In genomic region chr1:36937015-36937414, GRCm38 (mm10) we compare ENCODE assay signal across 10 mouse cellular contexts. TPM values are rescaled to one million over a fixed set of nuclear protein-coding genes. Genes with fewer than 3 reads are reported as not detected.
DNase-seq lines count a peak whose midpoint lies in the region; ATAC-seq and TF ChIP-seq lines count a peak whose summit lies in the region.
"Had no signal": no experiment of that assay in that cellular context is flagged by ENCODE, and none has a peak within 500 bp of the region (broad histone marks: within the 10 kb centered on the region; RNA-seq: fewer than 3 reads in every experiment).

No protein-coding gene starts in this region.

- TF ChIP-seq EP300 in heart, adult 2 months (IDR thresholded peaks at IDR 0.05; ENCODE audit: insufficient read depth, low read depth, low read length), result no peak

- 69% methylated on average over 2 of the region's 2 CpGs for WGBS in heart, embryonic 12.5 days
- 40% methylated on average over 2 of the region's 2 CpGs for WGBS in heart, adult 2 months
- WGBS in hindbrain, embryonic 14.5 days, result 83% methylated on average over 2 of the region's 2 CpGs
- 82% methylated on average over 2 of the region's 2 CpGs for WGBS in midbrain, embryonic 13.5 days

- H3K4me2 ChIP-seq in heart, embryonic 12.5 days, result peak overlapping the region; percentile 42
- peak overlapping the region; percentile 64 for H3K4me2 ChIP-seq in hindbrain, embryonic 14.5 days (replicated peaks)
- peak overlapping the region; percentile 64 for H3K4me2 ChIP-seq in midbrain, embryonic 13.5 days (replicated peaks)

- peaks cover 30% of the 10 kb centered on the region for H3K4me1 ChIP-seq in heart, embryonic 12.5 days (replicated peaks)
- H3K4me1 ChIP-seq in heart, adult 2 months (ENCODE audit: control insufficient read depth, insufficient read depth, low read length), result peaks cover 7% of the 10 kb centered on the region
- H3K4me1 ChIP-seq in G1E (ENCODE audit: insufficient read depth, low read depth, low read length), result peaks cover 67% of the 10 kb centered on the region
- peaks cover 24% of the 10 kb centered on the region for H3K4me1 ChIP-seq in hindbrain, embryonic 14.5 days (replicated peaks; ENCODE audit: control insufficient read depth, insufficient read depth, low read length)
- peaks cover 34% of the 10 kb centered on the region for H3K4me1 ChIP-seq in midbrain, embryonic 13.5 days (replicated peaks)

- no peak overlapping the region for H3K4me3 ChIP-seq in heart, embryonic 12.5 days
- no peak overlapping the region; the same call in 1 of the 2 replicates for H3K4me3 ChIP-seq in heart, adult 2 months
- peak overlapping the region; percentile 87; the same call in 1 of the 2 replicates for H3K4me3 ChIP-seq in G1E (ENCODE audit: low read depth, low read length)
- peak overlapping the region; percentile 97; the same call in 1 of the 2 replicates for H3K4me3 ChIP-seq in hindbrain, embryonic 14.5 days (replicated peaks; ENCODE audit: low read length)
- H3K4me3 ChIP-seq in midbrain, embryonic 13.5 days (replicated peaks), result no peak overlapping the region; the same call in 1 of the 2 replicates

- TF ChIP-seq POLR2A in heart, adult 2 months (IDR thresholded peaks at IDR 0.05; ENCODE audit: insufficient read depth, low read depth, low read length), result no peak

- no peaks in the 10 kb centered on the region for H3K9me3 ChIP-seq in heart, embryonic 12.5 days (replicated peaks)
- no peaks in the 10 kb centered on the region for H3K9me3 ChIP-seq in G1E (replicated peaks)
- no peaks in the 10 kb centered on the region for H3K9me3 ChIP-seq in hindbrain, embryonic 14.5 days (ENCODE audit: control insufficient read depth, low read length)
- no peaks in the 10 kb centered on the region for H3K9me3 ChIP-seq in midbrain, embryonic 13.5 days

- H3K79me2 ChIP-seq in heart, adult 2 months (replicated peaks; ENCODE audit: control insufficient read depth, insufficient read depth, low read length), result peaks cover 3% of the 10 kb centered on the region

- ATAC-seq in heart, embryonic 12.5 days (ENCODE audit: insufficient number of reproducible peaks, low FRiP score), result no peak
- ATAC-seq in G1E (ENCODE audit: extremely low read depth, insufficient number of reproducible peaks, low FRiP score, poor library complexity, severe bottlenecking), result no peak
- ATAC-seq in hindbrain, embryonic 14.5 days (ENCODE audit: low FRiP score), result no peak
- ATAC-seq in midbrain, embryonic 13.5 days, result no peak
- ATAC-seq in granulocyte monocyte progenitor cell, adult 5-6 weeks (replicated peaks; ENCODE audit: poor library complexity, severe bottlenecking), result no peak
- ATAC-seq in megakaryocyte progenitor cell, adult 5-6 weeks (replicated peaks; ENCODE audit: poor library complexity), result no peak
- ATAC-seq: inflammation-experienced regulatory T-cells, adult 6 months had no signal

- no peak overlapping the region for H3K27ac ChIP-seq in heart, embryonic 12.5 days (ENCODE audit: poor library complexity, severe bottlenecking)
- H3K27ac ChIP-seq in heart, adult 2 months, result no peak overlapping the region
- H3K27ac ChIP-seq in hindbrain, embryonic 14.5 days, result no peak overlapping the region
- no peak overlapping the region for H3K27ac ChIP-seq in midbrain, embryonic 13.5 days

- no peaks in the 10 kb centered on the region for H3K36me3 ChIP-seq in heart, embryonic 12.5 days
- H3K36me3 ChIP-seq in heart, adult 2 months (ENCODE audit: control insufficient read depth, insufficient read depth, low read length), result peaks cover 15% of the 10 kb centered on the region
- peaks cover 20% of the 10 kb centered on the region for H3K36me3 ChIP-seq in G1E (replicated peaks)
- H3K36me3 ChIP-seq in hindbrain, embryonic 14.5 days (replicated peaks; ENCODE audit: control insufficient read depth, insufficient read depth), result no peaks in the 10 kb centered on the region
- H3K36me3 ChIP-seq in midbrain, embryonic 13.5 days, result no peaks in the 10 kb centered on the region

- intact Hi-C loops in heart, adult 2 months (cut with DNase I), result loop anchor here (5.0 kb wide), 3 partner anchors 35 to 115 kb away; no protein-coding TSS in a partner anchor

- no peak for DNase-seq in heart, adult 2 months
- no peak for DNase-seq in G1E (ENCODE audit: low spot score)
- no peak for DNase-seq in hindbrain, embryonic 14.5 days (ENCODE audit: low spot score)
- DNase-seq in testis, postnatal 10 days (ENCODE audit: low spot score), result no peak
- DNase-seq: lung, adult 18-20 months had no signal

- no peaks in the 10 kb centered on the region for H3K27me3 ChIP-seq in heart, embryonic 12.5 days (replicated peaks)
- no peaks in the 10 kb centered on the region for H3K27me3 ChIP-seq in heart, adult 2 months (ENCODE audit: control insufficient read depth, insufficient read depth, low read length)
- H3K27me3 ChIP-seq in G1E (ENCODE audit: insufficient read depth, low read length), result no peaks in the 10 kb centered on the region
- no peaks in the 10 kb centered on the region for H3K27me3 ChIP-seq in hindbrain, embryonic 14.5 days (ENCODE audit: control insufficient read depth, insufficient read depth, low read length)
- H3K27me3 ChIP-seq in midbrain, embryonic 13.5 days, result no peaks in the 10 kb centered on the region

- no peak for TF ChIP-seq CTCF in heart, adult 2 months (IDR thresholded peaks at IDR 0.05)
- no peak for TF ChIP-seq CTCF in G1E (IDR thresholded peaks at IDR 0.05; ENCODE audit: low read depth, low read length)

- H3K9ac ChIP-seq in heart, embryonic 12.5 days, result no peak overlapping the region
- H3K9ac ChIP-seq in heart, adult 2 months (ENCODE audit: low read depth, low read length), result no peak overlapping the region
- H3K9ac ChIP-seq in hindbrain, embryonic 14.5 days, result no peak overlapping the region
- H3K9ac ChIP-seq in midbrain, embryonic 13.5 days (replicated peaks), result no peak overlapping the region

RNA-seq across cellular contexts. Expression of gene Tmem131, which starts 6.5 kb away (rescaled TPM):
- 12.4 and 13.6 TPM in 2 replicates for polyA plus RNA-seq in heart, embryonic 12.5 days (2016; fragmentation: Nextera tagmentation; extraction: Ambion mirVana)
- total RNA-seq in heart, adult 2 months (2021), result 10 to 100 TPM; 28.1 to 30.0 TPM
- polyA plus RNA-seq in heart, adult 2 months (2012; rRNA removed), result 13.0 and 17.0 TPM in 2 replicates
- total RNA-seq in G1E (2014; fragmentation: Nextera tagmentation) (298 and 313 TPM in 2 replicates), G1E (2017) (50.2 and 51.0 TPM in 2 replicates)
- polyA plus RNA-seq in G1E (2012), result 98.2 and 108 TPM in 2 replicates
- polyA plus RNA-seq in hindbrain, embryonic 14.5 days (2014; fragmentation: Nextera tagmentation; extraction: Ambion mirVana), result 21.7 and 22.2 TPM in 2 replicates
- 12.6 and 13.2 TPM in 2 replicates for polyA plus RNA-seq in midbrain, embryonic 13.5 days (2015; fragmentation: Nextera tagmentation; extraction: Ambion mirVana)
- 30.8 and 35.4 TPM in 2 replicates for total RNA-seq in granulocyte monocyte progenitor cell, adult 5-6 weeks (2014; fragmentation: Nextera tagmentation)
- 12.9 and 13.4 TPM in 2 replicates for total RNA-seq in granulocyte monocyte progenitor cell, adult 5-6 weeks (2017)
- 48.5 and 52.7 TPM in 2 replicates for total RNA-seq in megakaryocyte progenitor cell, adult 5-6 weeks (2015)
- 13.5 and 16.6 TPM in 2 replicates for total RNA-seq in megakaryocyte progenitor cell, adult 5-6 weeks (2017)

Comparison
In these comparisons a context has a peak if more than half of its experiments do, and no peak if none do; other contexts are left out.
1. H3K4me3 ChIP-seq: peak in G1E (single experiment) and hindbrain, embryonic 14.5 days (single experiment); none in heart, embryonic 12.5 days (single experiment), heart, adult 2 months (single experiment) and midbrain, embryonic 13.5 days (single experiment).
2. Peak in every context shown above with its lines, with median percentiles within 50 percentile points of each other: H3K4me2 ChIP-seq.